Mouse (Mus musculus): ENCODE measurements around the gene Snrpd2.

DNA sequence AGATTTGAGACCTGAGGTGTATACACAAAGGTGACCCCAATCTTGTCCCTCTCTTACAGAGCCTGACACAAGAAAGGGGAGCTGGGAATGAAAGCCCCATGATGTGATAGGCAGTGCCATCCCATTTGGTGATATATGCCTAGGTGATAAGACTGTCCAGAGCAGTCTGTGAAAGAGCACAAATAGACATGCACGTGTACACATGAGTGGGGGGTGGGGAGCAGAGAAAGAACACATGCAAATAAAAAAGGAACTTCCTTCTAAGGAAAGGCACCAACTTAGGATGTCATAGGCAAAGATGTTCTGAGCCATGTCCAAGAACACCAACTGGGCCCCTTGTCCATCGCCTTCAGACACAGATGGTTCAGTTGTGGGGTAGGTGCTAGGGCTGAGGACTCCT, 45.0 kb upstream of the Snrpd2 start:
- TF ChIP-seq CTCF (IDR thresholded peaks at IDR 0.05; ENCODE audit: control insufficient read depth, insufficient read depth, insufficient replicate concordance, low read depth, low read length) = no peak
- no peak for TF ChIP-seq POLR2A (IDR thresholded peaks at IDR 0.05; ENCODE audit: control insufficient read depth, low read depth, low read length)
